Mouse (Mus musculus) lung, adult 2 months (tissue): ENCODE results near the gene Izumo1.

ENCODE experiments used
- CTCF ChIP-seq: fragments of 200-500 bp; IDR thresholded peaks from 2 replicates; pipeline ENCODE4 v1.5.1; 2011; ENCODE audit warnings: mild to moderate bottlenecking, low read length, control low read depth; ENCODE audit not compliant: insufficient read depth
- POLR2A ChIP-seq: fragments of 200-500 bp; IDR thresholded peaks from 2 replicates; pipeline ENCODE4 v1.6.1; 2011; ENCODE audit warnings: low read depth, mild to moderate bottlenecking, control low read depth, low read length, borderline replicate concordance; ENCODE audit errors: extremely low read depth

DNA sequence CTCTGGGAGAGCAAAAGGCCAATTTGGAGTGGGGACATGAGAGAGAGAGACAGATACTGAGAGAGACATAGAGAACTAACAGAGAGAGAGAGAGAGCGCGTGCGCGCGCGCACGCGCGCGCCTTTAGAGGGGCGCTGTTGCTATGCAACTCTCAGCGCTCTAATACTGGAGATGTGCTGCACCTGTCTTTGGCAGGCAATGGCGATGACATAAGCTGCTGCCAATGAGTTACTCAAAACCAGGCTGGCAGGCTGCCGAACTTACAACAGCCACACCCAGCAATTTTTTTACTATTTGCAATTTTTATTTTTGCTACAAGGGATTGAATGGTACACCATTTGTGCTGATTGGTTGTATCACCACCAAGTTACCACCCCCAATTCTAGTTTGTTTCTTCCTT, 46.1 kb downstream of the Izumo1 start:
- TF ChIP-seq CTCF, result no peak
- no peak for TF ChIP-seq POLR2A
